Mouse (Mus musculus): ENCODE measurements around the gene Tgif1. TPM values are rescaled to one million over a fixed set of nuclear protein-coding genes. Genes with fewer than 3 reads are reported as not detected.

The Tgif1 gene
- 3.5 and 4.0 TPM in 2 replicates for polyA plus RNA-seq (2012; rRNA removed)

DNA sequence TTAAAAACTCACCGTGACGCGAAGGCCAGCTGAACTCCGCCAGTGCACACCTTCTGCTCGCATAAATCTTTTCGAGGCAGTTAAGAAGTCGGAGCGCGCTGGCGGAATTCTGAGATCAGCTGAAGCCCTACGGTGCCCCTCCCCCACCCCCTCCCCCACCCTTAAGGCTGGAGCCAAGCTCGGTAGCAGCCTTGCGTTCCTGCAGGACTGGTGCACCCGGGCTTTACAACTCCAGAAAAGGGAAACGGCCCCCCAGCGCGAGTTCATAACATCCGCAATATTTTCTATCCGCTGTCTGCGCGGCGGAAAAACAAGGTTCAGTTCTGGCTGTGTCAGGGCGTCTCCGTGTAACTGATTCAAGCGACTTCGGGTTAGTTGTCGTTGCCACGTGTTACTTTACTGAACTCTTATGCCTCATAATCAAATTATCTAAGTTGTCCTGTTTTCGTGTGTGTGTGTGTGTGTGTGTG, at the start of gene Tgif1:
Gene Tgif1, minus strand, starts transcription at position 111 of the 470 bp plus-strand sequence.
- no peak for TF ChIP-seq POLR2A (IDR thresholded peaks at IDR 0.05; ENCODE audit: borderline replicate concordance, insufficient read depth, low read length)
- TF ChIP-seq CTCF (IDR thresholded peaks at IDR 0.05; ENCODE audit: borderline replicate concordance, insufficient read depth, low read depth, low read length) = no peak
- H3K27me3 ChIP-seq (ENCODE audit: control insufficient read depth, insufficient read depth, low read length) = peaks cover 7% of the 10 kb centered on the region; the same call in 1 of the 2 replicates
- 10% methylated on average over 29 of the region's 29 CpGs for WGBS
- no peak for DNase-seq
- H3K4me3 ChIP-seq (replicated peaks; ENCODE audit: insufficient read depth, low read depth, low read length) = peak within 1 kb of the TSS; percentile 69
- H3K27ac ChIP-seq (ENCODE audit: insufficient read depth, low read length) = no peak within 1 kb of the TSS
- peaks cover 12% of the 10 kb centered on the region; the same call in 1 of the 2 replicates for H3K4me1 ChIP-seq (ENCODE audit: control insufficient read depth, insufficient read depth, low read length)

DNA sequence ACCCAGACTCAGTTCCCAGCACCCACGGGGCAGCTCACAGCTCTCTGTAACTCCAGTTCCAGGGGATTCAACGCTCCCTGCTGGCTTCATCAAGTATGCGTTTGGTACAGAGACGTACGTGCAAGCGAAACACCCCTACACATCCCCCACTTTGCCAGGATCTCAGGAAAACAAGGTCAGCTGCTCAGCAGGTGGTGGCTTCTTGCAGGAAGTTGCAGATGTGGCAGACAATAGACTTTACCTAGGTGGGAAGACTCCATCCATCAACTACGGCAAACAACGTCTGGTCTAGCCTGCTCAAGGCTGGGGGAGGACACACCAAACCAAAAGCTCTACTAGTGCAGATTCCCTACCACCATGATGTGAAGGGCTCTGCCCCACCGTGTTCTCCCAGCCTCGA, 47.3 kb upstream of the Tgif1 start:
- H3K4me1 ChIP-seq (ENCODE audit: control insufficient read depth, insufficient read depth, low read length) = no peaks in the 10 kb centered on the region
- H3K27me3 ChIP-seq (ENCODE audit: control insufficient read depth, insufficient read depth, low read length) = no peaks in the 10 kb centered on the region
- 86% methylated on average over 10 of the region's 10 CpGs for WGBS
- TF ChIP-seq CTCF (IDR thresholded peaks at IDR 0.05; ENCODE audit: borderline replicate concordance, insufficient read depth, low read depth, low read length) (no peak), POLR2A (IDR thresholded peaks at IDR 0.05; ENCODE audit: borderline replicate concordance, insufficient read depth, low read length) (no peak)
- no peak overlapping the region for H3K27ac ChIP-seq (ENCODE audit: insufficient read depth, low read length)
- H3K4me3 ChIP-seq (replicated peaks; ENCODE audit: insufficient read depth, low read depth, low read length) = no peak overlapping the region
- no peak for DNase-seq

DNA sequence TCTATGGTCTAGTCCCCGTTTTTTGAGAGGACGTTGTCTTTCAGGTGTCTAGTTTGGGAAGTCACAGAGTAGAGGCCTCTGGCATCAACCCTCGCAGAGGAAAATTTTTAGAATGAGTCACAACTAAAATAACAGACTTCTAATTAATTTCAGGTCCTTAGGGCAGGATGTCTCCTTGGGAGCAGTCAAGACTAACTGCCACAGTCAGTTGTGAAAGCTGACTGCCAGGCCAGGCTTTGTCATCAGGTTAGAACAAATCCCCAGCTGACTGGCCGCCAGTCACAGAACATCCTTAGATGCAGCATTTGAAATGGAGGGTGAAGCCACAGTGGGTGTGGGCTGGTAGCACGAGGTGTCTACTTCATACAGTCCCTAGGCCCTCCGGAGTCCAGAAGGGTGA, 46.3 kb upstream of the Tgif1 start:
- peaks cover 2% of the 10 kb centered on the region; the same call in 1 of the 2 replicates for H3K4me1 ChIP-seq (ENCODE audit: control insufficient read depth, insufficient read depth, low read length)
- no peak for DNase-seq
- no peaks in the 10 kb centered on the region for H3K27me3 ChIP-seq (ENCODE audit: control insufficient read depth, insufficient read depth, low read length)
- no peak overlapping the region for H3K4me3 ChIP-seq (replicated peaks; ENCODE audit: insufficient read depth, low read depth, low read length)
- 88% methylated on average over 6 of the region's 6 CpGs for WGBS
- TF ChIP-seq POLR2A (IDR thresholded peaks at IDR 0.05; ENCODE audit: borderline replicate concordance, insufficient read depth, low read length) = no peak
- no peak for TF ChIP-seq CTCF (IDR thresholded peaks at IDR 0.05; ENCODE audit: borderline replicate concordance, insufficient read depth, low read depth, low read length)
- no peak overlapping the region for H3K27ac ChIP-seq (ENCODE audit: insufficient read depth, low read length)

DNA sequence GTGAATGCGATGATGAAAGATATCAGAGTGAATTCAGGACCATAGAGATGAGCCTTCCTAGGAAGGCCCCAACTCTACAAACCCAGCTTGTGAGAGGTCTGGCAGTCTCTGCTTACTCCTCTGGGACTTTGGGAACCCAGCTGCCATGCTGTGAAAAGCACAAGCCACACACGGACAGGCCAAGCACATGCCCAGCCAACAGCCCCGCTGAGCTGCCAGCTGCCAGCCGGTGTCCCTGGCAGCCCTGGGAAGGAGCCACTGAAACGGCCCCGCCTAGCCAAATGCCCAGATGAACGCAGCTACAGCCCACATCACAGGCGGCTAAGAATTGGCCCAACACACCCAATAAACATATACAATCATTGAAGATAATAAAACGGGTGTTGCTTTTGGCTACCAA, 41.5 kb upstream of the Tgif1 start:
- no peak for TF ChIP-seq POLR2A (IDR thresholded peaks at IDR 0.05; ENCODE audit: borderline replicate concordance, insufficient read depth, low read length)
- TF ChIP-seq CTCF (IDR thresholded peaks at IDR 0.05; ENCODE audit: borderline replicate concordance, insufficient read depth, low read depth, low read length) = no peak
- WGBS = 6% methylated on average over 9 of the region's 9 CpGs
- no peak overlapping the region for H3K4me3 ChIP-seq (replicated peaks; ENCODE audit: insufficient read depth, low read depth, low read length)
- H3K27ac ChIP-seq (ENCODE audit: insufficient read depth, low read length) = no peak overlapping the region
- no peaks in the 10 kb centered on the region for H3K27me3 ChIP-seq (ENCODE audit: control insufficient read depth, insufficient read depth, low read length)
- peaks cover 8% of the 10 kb centered on the region; the same call in 1 of the 2 replicates for H3K4me1 ChIP-seq (ENCODE audit: control insufficient read depth, insufficient read depth, low read length)
- DNase-seq = peak; percentile 81 to 90

DNA sequence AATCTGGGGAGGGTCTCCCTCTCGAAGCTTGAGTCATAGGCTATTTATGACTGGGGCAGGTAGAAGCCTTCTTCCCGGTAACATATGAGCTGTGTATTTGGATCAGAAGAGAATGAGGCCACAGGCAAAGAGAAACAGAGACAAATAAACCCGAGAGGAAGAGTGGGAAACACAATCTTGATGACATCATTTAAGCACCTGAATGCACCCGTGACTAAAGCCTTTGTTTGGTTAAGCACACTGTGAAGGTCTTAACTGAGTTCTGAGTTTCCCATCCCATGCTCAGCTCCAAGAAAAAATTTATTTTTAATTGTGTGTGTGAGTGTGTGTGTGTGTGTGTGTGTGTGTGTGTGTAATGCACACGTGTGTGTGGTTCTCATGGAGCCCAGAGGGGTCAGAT, 39.8 kb upstream of the Tgif1 start:
- no peaks in the 10 kb centered on the region for H3K27me3 ChIP-seq (ENCODE audit: control insufficient read depth, insufficient read depth, low read length)
- H3K27ac ChIP-seq (ENCODE audit: insufficient read depth, low read length) = no peak overlapping the region
- 79% methylated on average over 5 of the region's 5 CpGs for WGBS
- no peak overlapping the region for H3K4me3 ChIP-seq (replicated peaks; ENCODE audit: insufficient read depth, low read depth, low read length)
- TF ChIP-seq CTCF (IDR thresholded peaks at IDR 0.05; ENCODE audit: borderline replicate concordance, insufficient read depth, low read depth, low read length) (no peak), POLR2A (IDR thresholded peaks at IDR 0.05; ENCODE audit: borderline replicate concordance, insufficient read depth, low read length) (no peak)
- peaks cover 8% of the 10 kb centered on the region; the same call in 1 of the 2 replicates for H3K4me1 ChIP-seq (ENCODE audit: control insufficient read depth, insufficient read depth, low read length)
- no peak for DNase-seq

DNA sequence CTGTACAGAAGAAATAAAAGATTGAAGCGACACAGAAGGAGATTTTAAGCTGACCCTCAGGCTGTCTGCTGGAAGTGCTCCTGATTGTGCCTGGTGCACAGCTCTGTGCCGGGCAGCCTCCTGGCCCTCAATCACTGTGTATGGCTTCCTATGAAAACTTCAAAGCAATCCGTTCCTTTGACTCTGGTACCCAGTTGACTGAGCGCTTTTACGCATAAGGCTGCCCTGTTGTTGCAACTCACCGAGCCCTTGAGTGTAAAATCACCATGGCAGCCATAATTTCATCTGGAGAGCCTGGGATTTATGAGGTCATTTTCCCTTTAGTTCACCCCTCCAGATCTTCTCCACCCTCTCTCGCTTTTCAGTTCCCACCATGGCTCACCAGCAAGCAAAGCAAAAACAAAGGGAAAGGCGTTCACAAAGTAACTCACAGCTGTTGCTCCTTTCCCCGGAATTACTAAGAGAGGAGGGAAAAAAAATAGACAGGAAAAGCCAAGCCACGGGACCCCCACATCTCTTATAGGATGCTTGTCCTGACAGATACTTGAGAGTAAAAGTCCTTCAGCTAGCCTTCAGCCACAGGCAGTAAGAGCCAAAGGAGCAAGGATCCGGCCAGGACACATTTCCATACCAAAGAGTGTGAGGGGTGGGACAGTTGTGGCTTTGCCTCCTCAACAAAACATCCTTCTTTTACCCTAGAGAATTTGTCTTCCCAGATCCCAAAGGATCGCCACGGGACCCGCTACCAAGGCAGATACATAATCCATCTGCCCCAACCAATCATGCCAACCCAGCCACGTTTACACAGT, 39.1 kb upstream of the Tgif1 start:
- Histone ChIP-seq H3K27ac (ENCODE audit: insufficient read depth, low read length) (no peak overlapping the region), H3K4me3 (replicated peaks; ENCODE audit: insufficient read depth, low read depth, low read length) (no peak overlapping the region), H3K27me3 (ENCODE audit: control insufficient read depth, insufficient read depth, low read length) (no peaks in the 10 kb centered on the region), H3K4me1 (ENCODE audit: control insufficient read depth, insufficient read depth, low read length) (peaks cover 8% of the 10 kb centered on the region; the same call in 1 of the 2 replicates)
- TF ChIP-seq POLR2A (IDR thresholded peaks at IDR 0.05; ENCODE audit: borderline replicate concordance, insufficient read depth, low read length) (no peak), CTCF (IDR thresholded peaks at IDR 0.05; ENCODE audit: borderline replicate concordance, insufficient read depth, low read depth, low read length) (no peak)
- DNase-seq = no peak
- WGBS = 80% methylated on average over 15 of the region's 15 CpGs

DNA sequence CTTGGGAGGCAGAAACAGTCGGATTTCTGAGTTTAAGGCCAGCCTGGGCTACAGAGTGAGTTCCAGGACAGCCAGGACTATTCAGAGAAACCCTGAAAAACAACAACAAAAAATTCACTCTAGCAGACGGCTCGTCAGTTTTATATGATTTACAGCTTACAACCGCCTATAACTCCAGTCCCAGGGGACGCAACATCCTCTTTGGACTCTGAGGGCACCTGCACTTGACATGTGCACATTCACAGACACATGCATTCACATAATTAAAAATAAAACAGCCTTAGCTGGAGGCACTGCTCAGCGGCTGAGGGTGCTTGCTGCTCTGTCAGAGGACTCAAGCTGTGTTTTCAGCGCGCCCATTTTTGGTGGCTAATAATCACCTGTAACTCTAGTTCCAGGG, 37.2 kb upstream of the Tgif1 start:
- no peak for DNase-seq
- no peak for TF ChIP-seq POLR2A (IDR thresholded peaks at IDR 0.05; ENCODE audit: borderline replicate concordance, insufficient read depth, low read length)
- TF ChIP-seq CTCF (IDR thresholded peaks at IDR 0.05; ENCODE audit: borderline replicate concordance, insufficient read depth, low read depth, low read length) = no peak
- H3K4me1 ChIP-seq (ENCODE audit: control insufficient read depth, insufficient read depth, low read length) = peaks cover 8% of the 10 kb centered on the region
- H3K27ac ChIP-seq (ENCODE audit: insufficient read depth, low read length) = no peak overlapping the region
- H3K27me3 ChIP-seq (ENCODE audit: control insufficient read depth, insufficient read depth, low read length) = no peaks in the 10 kb centered on the region
- 95% methylated on average over 8 of the region's 8 CpGs for WGBS
- H3K4me3 ChIP-seq (replicated peaks; ENCODE audit: insufficient read depth, low read depth, low read length) = no peak overlapping the region

DNA sequence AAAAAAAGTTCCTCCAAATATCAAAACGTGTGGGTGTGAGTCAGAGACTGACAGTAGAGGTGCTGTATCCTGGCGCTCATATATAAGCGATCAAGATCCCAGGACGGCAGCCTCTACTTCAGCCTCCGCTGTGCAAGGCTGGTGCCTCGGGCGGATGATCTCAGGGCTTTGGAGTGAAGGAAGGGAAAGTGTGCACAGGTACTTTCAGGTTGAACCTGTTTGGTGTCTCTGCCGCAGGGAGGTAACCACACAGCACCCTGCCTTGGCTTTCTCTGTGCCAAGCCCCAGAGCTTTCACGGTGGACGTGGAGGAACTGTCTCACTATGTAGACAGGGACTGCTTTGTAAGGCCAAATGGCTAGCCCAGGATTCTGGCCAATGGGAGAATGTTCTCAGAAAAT, 35.3 kb upstream of the Tgif1 start:
- H3K27me3 ChIP-seq (ENCODE audit: control insufficient read depth, insufficient read depth, low read length) = no peaks in the 10 kb centered on the region
- 88% methylated on average over 10 of the region's 10 CpGs for WGBS
- H3K27ac ChIP-seq (ENCODE audit: insufficient read depth, low read length) = no peak overlapping the region
- no peak for TF ChIP-seq POLR2A (IDR thresholded peaks at IDR 0.05; ENCODE audit: borderline replicate concordance, insufficient read depth, low read length)
- no peak for TF ChIP-seq CTCF (IDR thresholded peaks at IDR 0.05; ENCODE audit: borderline replicate concordance, insufficient read depth, low read depth, low read length)
- no peak for DNase-seq
- H3K4me1 ChIP-seq (ENCODE audit: control insufficient read depth, insufficient read depth, low read length) = no peaks in the 10 kb centered on the region; the same call in 1 of the 2 replicates
- H3K4me3 ChIP-seq (replicated peaks; ENCODE audit: insufficient read depth, low read depth, low read length) = no peak overlapping the region
